Mouse (Mus musculus) stomach, embryonic 14.5 days (tissue): ENCODE data around the gene Yrdc. TPM values are rescaled to one million over a fixed set of nuclear protein-coding genes. Genes with fewer than 3 reads are reported as not detected.
A peak's percentile ranks its signal among the peaks of the same experiment; 100 is the strongest.

Experiments
- ATAC-seq: fragments of 200-750 bp; cut with Nextera tagmentation; 2 replicates; pipeline ENCODE4 v1.8.0; 2017; ENCODE audit warnings: low read depth, moderate TSS enrichment; ENCODE audit not compliant: insufficient number of reproducible peaks, insufficient read depth, low FRiP score
- H3K27ac ChIP-seq: fragments of 300-500 bp; sonication (generic); 2 replicates; pipeline ENCODE4 v1.5.1; 2014; ENCODE audit warnings: mild to moderate bottlenecking, low read length, moderate library complexity, mixed read lengths
- H3K27me3 ChIP-seq: fragments of 300-500 bp; sonication (generic); 2 replicates; pipeline ENCODE4 v1.6.1; 2014; ENCODE audit warnings: low read length, control low read depth, mixed read lengths; ENCODE audit not compliant: control insufficient read depth, insufficient read depth
- H3K36me3 ChIP-seq: fragments of 300-500 bp; sonication (generic); 2 replicates; pipeline ENCODE4 v1.6.1; 2014; ENCODE audit warnings: mild to moderate bottlenecking, control low read depth, low read length, moderate library complexity, mixed read lengths; ENCODE audit not compliant: control insufficient read depth, insufficient read depth
- H3K4me1 ChIP-seq: fragments of 300-500 bp; sonication (generic); 2 replicates; pipeline ENCODE4 v1.6.1; 2014; ENCODE audit warnings: low read length, control low read depth, mixed read lengths; ENCODE audit not compliant: control insufficient read depth, insufficient read depth
- H3K4me2 ChIP-seq: fragments of 300-500 bp; sonication (generic); replicated peaks from 2 replicates; pipeline ENCODE4 v1.6.1; 2014; ENCODE audit warnings: low read depth, low read length, control low read depth
- H3K4me3 ChIP-seq: fragments of 300-500 bp; sonication (generic); 2 replicates; pipeline ENCODE4 v1.5.1; 2014; ENCODE audit warnings: low read depth, low read length, control low read depth
- H3K9ac ChIP-seq: fragments of 300-500 bp; sonication (generic); replicated peaks from 2 replicates; pipeline ENCODE4 v1.6.1; 2014; ENCODE audit warnings: low read depth, mild to moderate bottlenecking, control low read depth, low read length, moderate library complexity, mixed read lengths
- H3K9me3 ChIP-seq: fragments of 300-500 bp; sonication (generic); 2 replicates; pipeline ENCODE4 v1.6.1; 2016; ENCODE audit warnings: low read depth, low read length, control low read depth; ENCODE audit not compliant: control insufficient read depth
- WGBS: fragments of 180-500 bp; shearing (Covaris S2); extraction: QIAGEN DNeasy Blood & Tissue Kit; methylation state at CpG from one replicate; pipeline ENCODE4 v1.1.7; 2014; 5-methylcytosine and 5-hydroxymethylcytosine counted together
- polyA plus RNA-seq: library from polyadenylated mRNA; unstranded; fragments of >200 nt; fragmentation: Nextera tagmentation; extraction: Ambion mirVana; gene quantifications from 2 replicates; pipeline ENCODE4 v1.2.1, GENCODE M21; 2014

Gene Yrdc
- polyA plus RNA-seq, 1 experiment from 2014 or later, result 31.6 TPM

DNA sequence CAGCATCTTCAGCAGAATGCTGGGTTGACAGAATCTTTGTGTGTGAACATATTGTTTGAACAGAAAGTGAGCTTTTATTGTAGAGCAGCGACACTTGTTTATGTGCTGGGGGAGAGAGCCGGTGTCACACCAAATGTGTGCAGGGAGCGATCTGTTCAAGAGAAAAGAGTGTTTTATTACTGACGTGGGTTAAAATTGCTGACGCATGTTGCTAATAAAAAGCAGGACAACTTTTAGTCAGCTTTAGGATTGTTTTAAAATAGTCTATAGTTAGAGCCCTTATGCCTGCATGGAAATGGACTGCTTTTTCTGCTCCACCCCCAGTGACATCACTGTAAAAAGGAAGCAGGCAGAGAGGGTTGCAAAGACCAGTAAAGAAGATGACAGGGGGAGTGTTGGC lies 40.4 kb downstream of the Yrdc start:
- H3K9me3 ChIP-seq, result no peaks in the 10 kb centered on the region
- peaks cover 36% of the 10 kb centered on the region for H3K27me3 ChIP-seq
- no peak overlapping the region for H3K27ac ChIP-seq
- no peaks in the 10 kb centered on the region for H3K36me3 ChIP-seq
- H3K4me1 ChIP-seq, result no peaks in the 10 kb centered on the region
- no peak overlapping the region for H3K4me2 ChIP-seq
- WGBS, result 78% methylated on average over 5 of the region's 5 CpGs
- no peak overlapping the region for H3K4me3 ChIP-seq
- no peak overlapping the region for H3K9ac ChIP-seq
- ATAC-seq, result no peak

DNA sequence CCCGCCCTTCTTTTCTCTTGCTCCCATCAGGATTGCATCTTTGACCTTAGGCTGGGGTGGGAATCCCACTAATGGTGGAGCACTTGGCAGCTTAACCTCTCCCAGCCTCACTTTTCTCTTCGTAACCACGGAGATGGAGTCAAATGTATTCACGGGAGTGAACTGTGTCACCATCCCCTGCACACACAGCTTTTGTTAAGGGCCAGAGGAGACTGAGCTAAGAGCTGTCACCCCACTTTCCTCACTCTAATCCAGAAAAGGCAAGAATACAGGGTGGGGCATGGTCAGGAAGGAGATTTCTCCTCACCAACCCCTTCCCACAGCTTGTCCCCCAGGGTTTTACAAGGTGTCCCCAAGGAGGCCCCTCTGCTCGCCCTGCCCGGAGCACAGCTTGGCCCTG lies 43.3 kb downstream of the Yrdc start:
- Histone ChIP-seq H3K27me3 (peaks cover 41% of the 10 kb centered on the region), H3K9me3 (no peaks in the 10 kb centered on the region), H3K4me2 (no peak overlapping the region), H3K4me3 (no peak overlapping the region), H3K27ac (no peak overlapping the region), H3K36me3 (no peaks in the 10 kb centered on the region), H3K4me1 (no peaks in the 10 kb centered on the region), H3K9ac (no peak overlapping the region)
- ATAC-seq, result no peak
- WGBS, result 36% methylated on average over 6 of the region's 6 CpGs

DNA sequence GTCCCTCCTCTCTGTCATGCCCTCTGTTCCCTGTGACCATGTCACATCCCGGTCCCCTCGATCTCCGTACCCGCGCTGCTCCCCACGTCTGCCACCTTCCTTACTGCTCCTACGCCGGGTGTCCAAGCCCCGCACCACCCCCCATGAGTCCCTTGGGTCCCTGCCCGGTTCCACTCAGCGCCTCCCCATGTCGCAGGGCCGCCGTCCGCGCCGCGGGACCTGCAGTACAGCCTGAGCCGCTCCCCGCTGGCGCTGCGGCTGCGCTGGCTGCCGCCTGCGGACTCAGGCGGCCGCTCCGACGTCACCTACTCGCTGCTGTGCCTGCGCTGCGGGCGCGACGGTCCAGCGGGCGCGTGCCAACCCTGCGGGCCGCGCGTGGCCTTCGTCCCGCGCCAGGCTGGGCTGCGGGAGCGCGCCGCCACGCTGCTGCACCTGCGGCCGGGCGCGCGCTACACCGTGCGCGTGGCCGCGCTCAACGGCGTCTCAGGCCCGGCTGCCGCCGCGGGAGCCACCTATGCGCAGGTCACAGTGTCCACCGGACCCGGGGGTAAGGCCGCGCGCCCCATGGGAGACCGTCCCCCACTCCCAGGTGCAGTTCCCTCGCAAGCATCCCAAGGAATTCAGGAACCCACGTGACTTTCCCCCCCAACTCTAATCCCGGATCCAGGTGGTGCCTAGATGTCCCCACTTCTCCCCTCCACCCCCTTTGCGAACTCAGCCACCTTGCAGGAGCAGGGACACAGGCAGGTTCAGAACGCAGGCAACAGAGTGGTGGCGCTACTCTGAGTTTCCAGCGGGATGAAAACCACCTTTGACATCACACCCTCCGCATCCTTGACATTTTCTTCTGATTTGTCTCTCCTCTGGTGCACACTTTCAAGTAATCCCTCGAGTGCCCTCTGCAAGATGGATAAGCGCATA lies 44.3 kb downstream of the Yrdc start:
- no peaks in the 10 kb centered on the region for H3K4me1 ChIP-seq
- ATAC-seq, result no peak
- WGBS, result 2% methylated on average over 81 of the region's 83 CpGs
- H3K4me3 ChIP-seq, result peak overlapping the region; percentile 25
- no peak overlapping the region for H3K9ac ChIP-seq
- peak overlapping the region; percentile 55 for H3K4me2 ChIP-seq
- peaks cover 41% of the 10 kb centered on the region for H3K27me3 ChIP-seq
- H3K27ac ChIP-seq, result no peak overlapping the region
- H3K9me3 ChIP-seq, result no peaks in the 10 kb centered on the region
- no peaks in the 10 kb centered on the region for H3K36me3 ChIP-seq

DNA sequence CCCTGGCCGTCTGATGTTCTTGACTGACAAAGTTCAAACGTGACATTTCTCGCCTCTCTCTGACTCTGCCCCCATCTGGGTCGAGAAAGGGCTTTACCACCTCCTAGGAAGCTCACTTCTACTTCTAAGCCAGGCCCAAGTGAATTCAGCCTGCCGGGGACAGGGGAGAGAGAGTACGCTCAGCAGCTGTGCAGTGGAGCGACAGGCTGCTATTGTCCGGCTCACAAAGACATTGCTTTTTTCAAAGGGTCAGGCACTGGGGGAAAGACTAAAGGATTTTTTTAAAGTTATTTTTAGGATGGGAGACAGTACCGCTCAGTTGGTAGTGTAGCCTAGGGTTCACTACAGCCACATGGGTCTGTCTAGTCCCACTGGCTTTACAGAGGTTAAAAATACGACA lies 47.9 kb downstream of the Yrdc start:
- Histone ChIP-seq H3K36me3 (no peaks in the 10 kb centered on the region), H3K4me1 (no peaks in the 10 kb centered on the region), H3K9me3 (no peaks in the 10 kb centered on the region), H3K9ac (no peak overlapping the region), H3K27me3 (peaks cover 32% of the 10 kb centered on the region), H3K4me3 (no peak overlapping the region), H3K4me2 (no peak overlapping the region), H3K27ac (no peak overlapping the region)
- no peak for ATAC-seq
- 58% methylated on average over 10 of the region's 10 CpGs for WGBS

DNA sequence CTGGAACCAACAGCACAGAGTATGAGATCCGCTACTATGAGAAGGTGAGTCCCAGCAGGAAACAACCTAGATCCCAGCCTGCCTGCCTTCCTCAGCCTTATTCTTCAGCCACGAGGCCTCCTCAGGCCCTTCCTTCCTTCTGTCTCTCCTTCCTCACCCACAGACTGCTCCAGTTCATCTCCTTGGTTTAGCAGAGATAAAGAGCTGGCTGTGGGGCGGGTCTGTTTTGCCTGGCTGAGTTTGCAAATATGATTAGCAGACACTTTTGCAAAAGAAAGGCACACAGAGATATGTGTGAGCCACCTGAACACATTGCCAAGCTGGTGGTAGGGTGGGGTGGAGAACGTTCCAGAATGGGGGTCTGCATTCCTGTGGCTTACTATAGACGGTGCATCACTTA lies 49.4 kb downstream of the Yrdc start:
- 46% methylated on average over 5 of the region's 5 CpGs for WGBS
- H3K4me3 ChIP-seq, result no peak overlapping the region
- H3K36me3 ChIP-seq, result no peaks in the 10 kb centered on the region
- no peaks in the 10 kb centered on the region for H3K4me1 ChIP-seq
- H3K27me3 ChIP-seq, result peaks cover 17% of the 10 kb centered on the region
- H3K9me3 ChIP-seq, result no peaks in the 10 kb centered on the region
- ATAC-seq, result no peak
- H3K4me2 ChIP-seq, result no peak overlapping the region
- H3K27ac ChIP-seq, result no peak overlapping the region
- no peak overlapping the region for H3K9ac ChIP-seq

Other genes starting within 250 kb of the Yrdc start
- gene 3100002H09Rik, start 239.9 kb upstream of the Yrdc start, polyA plus RNA-seq, result 0.29 TPM in 1 of 2 replicates, not detected in the other
- gene Pou3f1, start 193.9 kb upstream of the Yrdc start, polyA plus RNA-seq, result 0.10 and 0.42 TPM in 2 replicates
- 73.9 and 74.2 TPM in 2 replicates for gene Utp11, start 157.1 kb upstream of the Yrdc start, polyA plus RNA-seq
- gene Fhl3, start 150.0 kb upstream of the Yrdc start, polyA plus RNA-seq, result 19.5 and 20.4 TPM in 2 replicates
- 145 and 150 TPM in 2 replicates for gene Sf3a3, start 135.9 kb upstream of the Yrdc start, polyA plus RNA-seq
- 27.4 and 31.1 TPM in 2 replicates for gene Inpp5b, start 108.8 kb upstream of the Yrdc start, polyA plus RNA-seq
- 12.9 and 14.1 TPM in 2 replicates for gene Mtf1, start 48.6 kb upstream of the Yrdc start, polyA plus RNA-seq
- 60.1 and 69.1 TPM in 2 replicates for gene 1110065P20Rik, start 517 bp downstream of the Yrdc start, polyA plus RNA-seq
- gene Maneal, start 11.5 kb downstream of the Yrdc start, polyA plus RNA-seq, result 1.6 and 1.7 TPM in 2 replicates
- 0.21 and 0.56 TPM in 2 replicates for gene Epha10, start 30.2 kb downstream of the Yrdc start, polyA plus RNA-seq
- gene 9930104L06Rik, start 86.4 kb downstream of the Yrdc start, polyA plus RNA-seq, result 5.0 and 6.0 TPM in 2 replicates
- gene Cdca8, start 88.6 kb downstream of the Yrdc start, polyA plus RNA-seq, result 121 and 125 TPM in 2 replicates
- gene Rspo1, start 135.8 kb downstream of the Yrdc start, polyA plus RNA-seq, result 18.3 and 20.9 TPM in 2 replicates
- gene Gnl2, start 165.9 kb downstream of the Yrdc start, polyA plus RNA-seq, result 84.6 and 86.0 TPM in 2 replicates
- gene Dnali1, start 215.0 kb downstream of the Yrdc start, polyA plus RNA-seq, result 0.11 and 0.22 TPM in 2 replicates
- 27.7 and 30.1 TPM in 2 replicates for gene Snip1, start 216.0 kb downstream of the Yrdc start, polyA plus RNA-seq
- gene Meaf6, start 234.5 kb downstream of the Yrdc start, polyA plus RNA-seq, result 69.2 and 71.1 TPM in 2 replicates